Comparison of ENCODE assay signal across 10 mouse cellular contexts in the genomic region with DNA sequence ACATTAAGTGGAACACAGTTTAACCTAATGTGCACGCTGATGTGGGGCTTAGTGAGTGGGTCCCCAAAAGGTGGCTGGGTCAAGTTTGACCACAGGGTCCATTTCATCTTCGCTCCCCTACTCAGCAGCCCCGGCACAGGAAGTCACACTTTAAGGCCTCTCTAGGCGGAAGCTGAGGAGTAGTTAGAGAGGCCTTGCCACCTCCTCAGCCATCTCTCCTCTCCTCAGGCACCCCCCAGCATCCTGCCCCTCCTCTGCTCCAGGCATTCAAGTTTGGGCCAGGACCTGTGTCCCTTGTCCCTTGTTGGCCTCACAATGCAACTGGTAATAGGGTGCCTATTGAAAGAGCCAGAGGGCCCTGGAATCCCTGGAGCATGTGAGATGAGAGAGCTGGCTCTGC. TPM values are rescaled to one million over a fixed set of nuclear protein-coding genes. Genes with fewer than 3 reads are reported as not detected.
DNase-seq lines count a peak whose midpoint lies in the region; ATAC-seq lines count a peak whose summit lies in the region.
"Had no signal": no experiment of that assay in that cellular context is flagged by ENCODE, and none has a peak within 500 bp of the region (broad histone marks: within the 10 kb centered on the region; RNA-seq: fewer than 3 reads in every experiment).

No protein-coding gene starts in this region.

- H3K4me1 ChIP-seq in kidney, embryonic 14.5 days (ENCODE audit: control insufficient read depth, insufficient read depth, low read length) = peaks cover 64% of the 10 kb centered on the region
- H3K4me1 ChIP-seq in heart, embryonic 16.5 days (ENCODE audit: control insufficient read depth, insufficient read depth, low read length) = peaks cover 50% of the 10 kb centered on the region

- H3K27me3 ChIP-seq in kidney, embryonic 14.5 days (ENCODE audit: control insufficient read depth, insufficient read depth, low read length) = no peaks in the 10 kb centered on the region
- H3K27me3 ChIP-seq in heart, embryonic 16.5 days (ENCODE audit: control insufficient read depth, insufficient read depth, low read length) = no peaks in the 10 kb centered on the region

- no peak overlapping the region for H3K4me3 ChIP-seq in kidney, embryonic 14.5 days (ENCODE audit: low read length)
- H3K4me3 ChIP-seq in heart, embryonic 16.5 days (ENCODE audit: low read length) = no peak overlapping the region
- H3K4me3 ChIP-seq: neural tube, embryonic 12.5 days had no signal

- peak overlapping the region; percentile 34 for H3K4me2 ChIP-seq in kidney, embryonic 14.5 days (replicated peaks; ENCODE audit: low read depth, low read length)
- H3K4me2 ChIP-seq in heart, embryonic 16.5 days (ENCODE audit: low read depth, low read length) = peak overlapping the region; percentile 30
- H3K4me2 ChIP-seq: neural tube, embryonic 12.5 days had no signal

- no peak for DNase-seq in kidney, postnatal 25 days
- DNase-seq in T-cell, adult 2 months (ENCODE audit: low spot score) = peak; percentile 64
- DNase-seq in naive thymus-derived CD4-positive, alpha-beta T cell, adult 2 months (ENCODE audit: low read depth) = peak; percentile 67
- DNase-seq in cerebellum, postnatal 14 days = no peak
- no peak for DNase-seq in yolk sac, embryonic 10.5 days (ENCODE audit: low spot score)
- DNase-seq in urinary bladder, adult 18-20 months (ENCODE audit: low spot score in 2 of 2) = no peak

- H3K9me3 ChIP-seq in kidney, embryonic 14.5 days (ENCODE audit: control insufficient read depth, low read length) = no peaks in the 10 kb centered on the region
- H3K9me3 ChIP-seq in heart, embryonic 16.5 days (replicated peaks; ENCODE audit: control insufficient read depth, low read length) = no peaks in the 10 kb centered on the region
- H3K9me3 ChIP-seq: neural tube, embryonic 12.5 days had no signal

- no peak for ATAC-seq in kidney, embryonic 14.5 days (ENCODE audit: low FRiP score, low TSS enrichment)
- no peak for ATAC-seq in heart, embryonic 16.5 days (replicated peaks; ENCODE audit: extremely low read depth, insufficient read depth, low FRiP score)

- 0 out of 2 replicates have a peak overlapping the region, but pooled peaks have one; percentile 1 for H3K9ac ChIP-seq in kidney, embryonic 14.5 days (ENCODE audit: low read depth, low read length)
- no peak overlapping the region for H3K9ac ChIP-seq in heart, embryonic 16.5 days (ENCODE audit: low read length)
- H3K9ac ChIP-seq: neural tube, embryonic 12.5 days had no signal

- H3K36me3 ChIP-seq in kidney, embryonic 14.5 days (ENCODE audit: control insufficient read depth, insufficient read depth, low read length) = peaks cover 16% of the 10 kb centered on the region
- H3K36me3 ChIP-seq in heart, embryonic 16.5 days (ENCODE audit: control insufficient read depth, insufficient read depth) = peaks cover 13% of the 10 kb centered on the region
- H3K36me3 ChIP-seq: G1E had no signal

- WGBS in kidney, embryonic 14.5 days = 68% methylated on average over 4 of the region's 4 CpGs
- WGBS in heart, embryonic 16.5 days = 51% methylated on average over 4 of the region's 4 CpGs

- peak overlapping the region; percentile 72; the same call in 1 of the 2 replicates for H3K27ac ChIP-seq in kidney, embryonic 14.5 days (ENCODE audit: low read depth, low read length)
- peak overlapping the region; percentile 44 for H3K27ac ChIP-seq in heart, embryonic 16.5 days (ENCODE audit: low read length)
- H3K27ac ChIP-seq: neural tube, embryonic 12.5 days had no signal

RNA-seq across cellular contexts. Expression of gene Tnfrsf1a, which starts 4.5 kb away (rescaled TPM):
- polyA plus RNA-seq in kidney, embryonic 14.5 days (2014; fragmentation: Nextera tagmentation; extraction: Ambion mirVana) = 67.1 and 69.3 TPM in 2 replicates
- polyA plus RNA-seq in heart, embryonic 16.5 days (2015; fragmentation: Nextera tagmentation; extraction: Ambion mirVana) = 54.2 and 54.8 TPM in 2 replicates

RNA-seq across cellular contexts. Expression of gene Plekhg6, which starts 26.9 kb away (rescaled TPM):
- polyA plus RNA-seq in kidney, embryonic 14.5 days (2014; fragmentation: Nextera tagmentation; extraction: Ambion mirVana) = 3.8 and 6.1 TPM in 2 replicates
- polyA plus RNA-seq in heart, embryonic 16.5 days (2015; fragmentation: Nextera tagmentation; extraction: Ambion mirVana) = 0.25 and 0.41 TPM in 2 replicates
- polyA plus RNA-seq: G1E had no signal

RNA-seq across cellular contexts. Expression of gene Scnn1a, which starts 33.2 kb away (rescaled TPM):
- 2.5 and 3.3 TPM in 2 replicates for polyA plus RNA-seq in kidney, embryonic 14.5 days (2014; fragmentation: Nextera tagmentation; extraction: Ambion mirVana)
- polyA plus RNA-seq in heart, embryonic 16.5 days (2015; fragmentation: Nextera tagmentation; extraction: Ambion mirVana) = 2.6 and 2.9 TPM in 2 replicates
- polyA plus RNA-seq: G1E had no signal

RNA-seq across cellular contexts. Expression of gene Ltbr, which starts 40.0 kb away (rescaled TPM):
- 54.0 and 54.3 TPM in 2 replicates for polyA plus RNA-seq in kidney, embryonic 14.5 days (2014; fragmentation: Nextera tagmentation; extraction: Ambion mirVana)
- polyA plus RNA-seq in heart, embryonic 16.5 days (2015; fragmentation: Nextera tagmentation; extraction: Ambion mirVana) = 43.0 and 51.4 TPM in 2 replicates
- polyA plus RNA-seq: G1E had no signal

Comparison
In these comparisons a context has a peak if more than half of its experiments do, and no peak if none do; other contexts are left out.
1. DNase-seq: peak in T-cell, adult 2 months (single experiment) and naive thymus-derived CD4-positive, alpha-beta T cell, adult 2 months (single experiment); none in kidney, postnatal 25 days (0 of 2), cerebellum, postnatal 14 days (0 of 2), yolk sac, embryonic 10.5 days (single experiment) and urinary bladder, adult 18-20 months (0 of 2).